Mouse (Mus musculus) 3T3-L1 (cell line): ENCODE measurements around the gene Rbm17.
"Not testable (repeated sequence)": the region's sequence is repeated elsewhere in the genome, so short reads cannot be mapped to it uniquely, and the experiment has no call there.

Experiments used
- DNase-seq: peaks from one replicate; pipeline ENCODE4 v3.0.0-alpha.2; 2015; ENCODE audit warnings: low read depth, low spot score

Gene Rbm17

GRCm38 (mm10) chr2:11604053-11604452 lies at the start of gene Rbm17:
TSS of gene Rbm17 (minus strand) at chr2:11604153.
- DNase-seq = no peak

- no peak for DNase-seq
Observed at GRCm38 (mm10) chr2:11653330-11653729, 49.4 kb upstream of the Rbm17 start.

- no peak for DNase-seq
Observed at GRCm38 (mm10) chr2:11652780-11653179, 48.8 kb upstream of the Rbm17 start.

GRCm38 (mm10) chr2:11652196-11652595 lies 48.2 kb upstream of the Rbm17 start:
- no peak for DNase-seq

- no peak for DNase-seq
Observed at GRCm38 (mm10) chr2:11651476-11651875, 47.5 kb upstream of the Rbm17 start.

GRCm38 (mm10) chr2:11645297-11645696 lies 41.3 kb upstream of the Rbm17 start:
- DNase-seq = no peak

- no peak for DNase-seq
Observed at GRCm38 (mm10) chr2:11644057-11644456, 40.1 kb upstream of the Rbm17 start.

GRCm38 (mm10) chr2:11642451-11642941 lies 38.5 kb upstream of the Rbm17 start, which contains the start of gene Il2ra:
TSS of gene Il2ra (plus strand) at chr2:11642807.
- no peak for DNase-seq

GRCm38 (mm10) chr2:11637115-11637514 lies 33.2 kb upstream of the Rbm17 start:
- no peak for DNase-seq

- no peak for DNase-seq
Observed at GRCm38 (mm10) chr2:11636138-11636480, 32.2 kb upstream of the Rbm17 start.

- no peak for DNase-seq
Observed at GRCm38 (mm10) chr2:11635471-11636137, 31.7 kb upstream of the Rbm17 start.

- no peak for DNase-seq
Observed at GRCm38 (mm10) chr2:11635035-11635434, 31.1 kb upstream of the Rbm17 start.

GRCm38 (mm10) chr2:11625890-11626289 lies 21.9 kb upstream of the Rbm17 start, which contains the start of gene Gm17490:
TSS of gene Gm17490 (minus strand) at chr2:11626264.
- no peak for DNase-seq

- DNase-seq = peak; percentile 53
Observed at GRCm38 (mm10) chr2:11623726-11624125, 19.8 kb upstream of the Rbm17 start.

- no peak for DNase-seq
Observed at GRCm38 (mm10) chr2:11623173-11623572, 19.2 kb upstream of the Rbm17 start.

- no peak for DNase-seq
Observed at GRCm38 (mm10) chr2:11619598-11619997, 15.6 kb upstream of the Rbm17 start.

GRCm38 (mm10) chr2:11616846-11617245 lies 12.9 kb upstream of the Rbm17 start:
- no peak for DNase-seq

GRCm38 (mm10) chr2:11612939-11613338 lies 9.0 kb upstream of the Rbm17 start:
- DNase-seq = not testable (repeated sequence)

GRCm38 (mm10) chr2:11606718-11607117 lies 2.8 kb upstream of the Rbm17 start:
- DNase-seq = not testable (repeated sequence)

- no peak for DNase-seq
Observed at GRCm38 (mm10) chr2:11604911-11605310, 958 bp upstream of the Rbm17 start.

- peak; percentile 93 for DNase-seq
Observed at GRCm38 (mm10) chr2:11602506-11603489, 1.2 kb downstream of the Rbm17 start.

GRCm38 (mm10) chr2:11601795-11602194 lies 2.2 kb downstream of the Rbm17 start:
- DNase-seq = no peak
